Mouse (Mus musculus): ENCODE results near the gene BC107364. TPM values are rescaled to one million over a fixed set of nuclear protein-coding genes. Genes with fewer than 3 reads are reported as not detected.
"Not testable (repeated sequence)": the region's sequence is repeated elsewhere in the genome, so short reads cannot be mapped to it uniquely, and the experiment has no call there.

Gene BC107364
- polyA plus RNA-seq, 1 experiment, result 4.6 TPM

DNA sequence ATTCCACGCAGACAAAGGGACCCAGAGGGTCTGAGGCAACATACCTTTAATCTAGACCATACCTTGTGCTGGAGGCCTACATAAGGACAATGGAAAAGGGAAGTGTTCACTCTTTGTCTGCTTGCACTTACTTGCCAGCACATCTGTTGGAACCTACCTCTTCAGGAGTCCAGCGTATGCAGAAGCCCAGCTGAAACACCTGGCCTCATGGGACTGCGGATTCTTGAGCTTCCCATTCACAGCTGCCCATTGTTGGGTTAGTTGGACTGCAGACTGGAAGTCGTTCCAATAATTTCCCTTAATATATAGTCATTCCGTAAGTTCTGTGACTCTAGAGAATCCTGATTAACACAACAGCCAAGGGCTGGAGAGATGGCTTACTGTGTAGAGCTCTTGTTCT, 20.0 kb upstream of the BC107364 start:
- H3K9ac ChIP-seq (ENCODE audit: low read depth, poor library complexity, severe bottlenecking), result no peak overlapping the region
- H3K4me1 ChIP-seq (ENCODE audit: control insufficient read depth, insufficient read depth, low read length), result no peaks in the 10 kb centered on the region
- TF ChIP-seq EP300 (IDR thresholded peaks at IDR 0.05; ENCODE audit: insufficient read depth, low read depth, low read length) (no peak), POLR2A (IDR thresholded peaks at IDR 0.05; ENCODE audit: insufficient read depth, low read length) (no peak), CTCF (IDR thresholded peaks at IDR 0.05; ENCODE audit: low read depth, low read length) (no peak)
- no peaks in the 10 kb centered on the region for H3K9me3 ChIP-seq (replicated peaks; ENCODE audit: control insufficient read depth, insufficient read depth, low read length, poor library complexity, severe bottlenecking)
- H3K27me3 ChIP-seq (ENCODE audit: control insufficient read depth, insufficient read depth, low read length, poor library complexity, severe bottlenecking), result no peaks in the 10 kb centered on the region
- H3K4me3 ChIP-seq (ENCODE audit: low read depth, low read length), result no peak overlapping the region
- H3K36me3 ChIP-seq (ENCODE audit: control insufficient read depth, insufficient read depth, low read length, poor library complexity, severe bottlenecking), result no peaks in the 10 kb centered on the region
- no peak overlapping the region for H3K27ac ChIP-seq (ENCODE audit: insufficient read depth, low read length)

DNA sequence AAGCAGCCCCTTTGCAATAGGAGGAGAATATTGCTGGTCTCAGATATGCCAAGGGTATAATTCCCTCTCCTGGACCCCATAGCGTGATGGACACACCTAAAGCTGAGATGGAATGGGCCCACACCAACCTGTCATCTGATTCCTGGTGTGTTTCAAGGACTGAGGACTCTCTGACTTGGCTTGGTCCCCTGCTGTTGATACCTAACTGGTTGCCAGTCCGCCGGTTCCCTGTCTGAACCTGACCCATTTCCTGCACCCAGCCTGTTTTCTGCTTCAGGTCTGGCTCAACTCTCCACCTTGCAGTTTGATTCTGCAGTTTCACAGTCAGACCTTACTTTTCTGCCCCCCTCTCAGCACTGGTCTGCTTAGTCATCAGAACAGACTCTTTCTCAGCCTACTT, 17.5 kb upstream of the BC107364 start:
- Histone ChIP-seq H3K4me3 (ENCODE audit: low read depth, low read length) (no peak overlapping the region), H3K36me3 (ENCODE audit: control insufficient read depth, insufficient read depth, low read length, poor library complexity, severe bottlenecking) (no peaks in the 10 kb centered on the region), H3K9ac (ENCODE audit: low read depth, poor library complexity, severe bottlenecking) (no peak overlapping the region), H3K9me3 (replicated peaks; ENCODE audit: control insufficient read depth, insufficient read depth, low read length, poor library complexity, severe bottlenecking) (no peaks in the 10 kb centered on the region), H3K4me1 (ENCODE audit: control insufficient read depth, insufficient read depth, low read length) (no peaks in the 10 kb centered on the region), H3K27me3 (ENCODE audit: control insufficient read depth, insufficient read depth, low read length, poor library complexity, severe bottlenecking) (no peaks in the 10 kb centered on the region), H3K27ac (ENCODE audit: insufficient read depth, low read length) (no peak overlapping the region)
- no peak for TF ChIP-seq CTCF (IDR thresholded peaks at IDR 0.05; ENCODE audit: low read depth, low read length)
- no peak for TF ChIP-seq POLR2A (IDR thresholded peaks at IDR 0.05; ENCODE audit: insufficient read depth, low read length)
- TF ChIP-seq EP300 (IDR thresholded peaks at IDR 0.05; ENCODE audit: insufficient read depth, low read depth, low read length), result no peak

DNA sequence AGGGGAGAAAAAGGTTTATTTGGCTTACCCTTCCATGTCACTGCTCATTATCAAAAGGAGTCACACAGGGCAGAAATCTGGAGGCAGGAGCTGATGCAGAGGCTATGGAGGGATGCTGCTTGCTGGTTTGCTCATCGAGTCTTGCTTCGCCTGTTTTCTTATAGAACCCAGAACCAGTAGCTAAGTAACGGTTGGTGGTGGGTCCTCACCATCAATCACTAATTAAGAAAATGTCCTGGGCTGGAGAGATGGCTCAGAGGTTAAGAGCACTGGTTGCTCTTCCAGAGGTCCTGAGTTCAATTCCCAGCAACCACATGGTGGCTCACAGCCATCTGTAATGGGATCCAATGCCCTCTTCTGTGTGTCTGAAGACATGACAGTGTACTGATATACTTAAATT, 16.2 kb upstream of the BC107364 start:
- not testable (repeated sequence) for H3K4me3 ChIP-seq (ENCODE audit: low read depth, low read length); H3K27me3 ChIP-seq (ENCODE audit: control insufficient read depth, insufficient read depth, low read length, poor library complexity, severe bottlenecking); H3K9ac ChIP-seq (ENCODE audit: low read depth, poor library complexity, severe bottlenecking); H3K27ac ChIP-seq (ENCODE audit: insufficient read depth, low read length); H3K9me3 ChIP-seq (replicated peaks; ENCODE audit: control insufficient read depth, insufficient read depth, low read length, poor library complexity, severe bottlenecking); H3K4me1 ChIP-seq (ENCODE audit: control insufficient read depth, insufficient read depth, low read length); H3K36me3 ChIP-seq (ENCODE audit: control insufficient read depth, insufficient read depth, low read length, poor library complexity, severe bottlenecking)

DNA sequence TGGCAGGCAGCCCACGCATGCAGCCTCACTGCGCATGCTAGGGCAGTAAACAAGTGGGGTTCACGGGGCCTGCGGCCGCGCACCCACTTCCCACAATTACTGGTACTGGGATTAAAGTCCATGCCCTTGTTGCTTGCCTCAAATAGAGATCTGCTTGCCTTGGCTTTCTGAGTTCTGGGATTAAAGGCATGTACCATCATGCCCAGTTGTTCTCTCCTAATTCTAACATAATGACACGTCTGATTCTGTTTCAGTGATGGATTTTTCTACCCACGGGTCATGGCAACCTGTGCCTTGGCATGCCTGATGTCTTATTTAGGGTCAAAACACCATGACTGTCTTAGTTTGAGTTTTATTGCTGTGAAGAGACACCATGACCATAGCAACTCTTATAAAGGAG, 15.5 kb upstream of the BC107364 start:
- Histone ChIP-seq H3K27ac (ENCODE audit: insufficient read depth, low read length) (no peak overlapping the region), H3K4me3 (ENCODE audit: low read depth, low read length) (no peak overlapping the region), H3K9ac (ENCODE audit: low read depth, poor library complexity, severe bottlenecking) (no peak overlapping the region), H3K4me1 (ENCODE audit: control insufficient read depth, insufficient read depth, low read length) (no peaks in the 10 kb centered on the region), H3K27me3 (ENCODE audit: control insufficient read depth, insufficient read depth, low read length, poor library complexity, severe bottlenecking) (no peaks in the 10 kb centered on the region), H3K9me3 (replicated peaks; ENCODE audit: control insufficient read depth, insufficient read depth, low read length, poor library complexity, severe bottlenecking) (no peaks in the 10 kb centered on the region), H3K36me3 (ENCODE audit: control insufficient read depth, insufficient read depth, low read length, poor library complexity, severe bottlenecking) (no peaks in the 10 kb centered on the region)
- TF ChIP-seq EP300 (IDR thresholded peaks at IDR 0.05; ENCODE audit: insufficient read depth, low read depth, low read length), result no peak
- TF ChIP-seq CTCF (IDR thresholded peaks at IDR 0.05; ENCODE audit: low read depth, low read length), result no peak
- TF ChIP-seq POLR2A (IDR thresholded peaks at IDR 0.05; ENCODE audit: insufficient read depth, low read length), result no peak

DNA sequence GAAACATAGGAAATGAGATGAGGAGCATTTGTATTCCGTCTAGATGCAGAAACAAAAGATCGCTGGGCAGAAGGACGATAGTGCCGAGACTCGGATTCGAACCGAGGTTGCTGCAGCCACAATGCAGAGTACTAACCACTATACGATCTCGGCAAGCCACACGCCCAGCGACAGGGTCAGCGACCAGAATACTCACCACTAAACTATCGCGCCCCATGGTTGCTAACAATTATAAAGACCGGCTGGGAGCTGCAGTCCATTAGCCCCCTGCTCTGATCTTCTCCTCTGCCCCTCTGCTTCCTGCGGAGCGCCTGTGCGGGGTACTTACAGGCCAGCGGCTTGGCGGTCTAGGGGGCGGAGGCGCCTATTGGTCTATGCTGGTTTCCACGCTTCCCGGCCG, 11.8 kb upstream of the BC107364 start:
- H3K9ac ChIP-seq (ENCODE audit: low read depth, poor library complexity, severe bottlenecking), result peak overlapping the region; percentile 5; the same call in 1 of the 2 replicates
- no peaks in the 10 kb centered on the region for H3K27me3 ChIP-seq (ENCODE audit: control insufficient read depth, insufficient read depth, low read length, poor library complexity, severe bottlenecking)
- TF ChIP-seq EP300 (IDR thresholded peaks at IDR 0.05; ENCODE audit: insufficient read depth, low read depth, low read length) (0 out of 2 replicates have a peak, but pooled peaks have one; percentile 6), POLR2A (IDR thresholded peaks at IDR 0.05; ENCODE audit: insufficient read depth, low read length) (no peak)
- H3K27ac ChIP-seq (ENCODE audit: insufficient read depth, low read length), result no peak overlapping the region
- peak overlapping the region; percentile 57 for H3K4me3 ChIP-seq (ENCODE audit: low read depth, low read length)
- H3K4me1 ChIP-seq (ENCODE audit: control insufficient read depth, insufficient read depth, low read length), result no peaks in the 10 kb centered on the region
- no peaks in the 10 kb centered on the region for H3K9me3 ChIP-seq (replicated peaks; ENCODE audit: control insufficient read depth, insufficient read depth, low read length, poor library complexity, severe bottlenecking)
- H3K36me3 ChIP-seq (ENCODE audit: control insufficient read depth, insufficient read depth, low read length, poor library complexity, severe bottlenecking), result no peaks in the 10 kb centered on the region

DNA sequence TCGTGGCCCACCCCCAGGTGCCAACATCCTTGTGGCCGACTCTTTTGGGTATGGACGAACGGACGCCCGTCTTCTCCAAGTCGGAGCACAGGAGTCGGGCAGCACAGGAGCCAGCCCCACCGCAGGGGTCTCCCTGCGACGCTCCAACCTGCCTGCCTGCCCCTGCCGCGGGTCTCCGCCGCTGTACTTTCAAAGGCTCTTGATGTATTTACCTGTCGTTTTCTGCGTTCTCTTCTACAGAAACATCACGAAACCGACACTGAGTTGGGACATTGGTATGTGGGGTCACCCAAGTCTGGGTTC, 8.4 kb upstream of the BC107364 start:
- H3K9me3 ChIP-seq (replicated peaks; ENCODE audit: control insufficient read depth, insufficient read depth, low read length, poor library complexity, severe bottlenecking); H3K4me3 ChIP-seq (ENCODE audit: low read depth, low read length); H3K36me3 ChIP-seq (ENCODE audit: control insufficient read depth, insufficient read depth, low read length, poor library complexity, severe bottlenecking); H3K9ac ChIP-seq (ENCODE audit: low read depth, poor library complexity, severe bottlenecking); H3K4me1 ChIP-seq (ENCODE audit: control insufficient read depth, insufficient read depth, low read length); H3K27ac ChIP-seq (ENCODE audit: insufficient read depth, low read length); H3K27me3 ChIP-seq (ENCODE audit: control insufficient read depth, insufficient read depth, low read length, poor library complexity, severe bottlenecking): not testable (repeated sequence)

DNA sequence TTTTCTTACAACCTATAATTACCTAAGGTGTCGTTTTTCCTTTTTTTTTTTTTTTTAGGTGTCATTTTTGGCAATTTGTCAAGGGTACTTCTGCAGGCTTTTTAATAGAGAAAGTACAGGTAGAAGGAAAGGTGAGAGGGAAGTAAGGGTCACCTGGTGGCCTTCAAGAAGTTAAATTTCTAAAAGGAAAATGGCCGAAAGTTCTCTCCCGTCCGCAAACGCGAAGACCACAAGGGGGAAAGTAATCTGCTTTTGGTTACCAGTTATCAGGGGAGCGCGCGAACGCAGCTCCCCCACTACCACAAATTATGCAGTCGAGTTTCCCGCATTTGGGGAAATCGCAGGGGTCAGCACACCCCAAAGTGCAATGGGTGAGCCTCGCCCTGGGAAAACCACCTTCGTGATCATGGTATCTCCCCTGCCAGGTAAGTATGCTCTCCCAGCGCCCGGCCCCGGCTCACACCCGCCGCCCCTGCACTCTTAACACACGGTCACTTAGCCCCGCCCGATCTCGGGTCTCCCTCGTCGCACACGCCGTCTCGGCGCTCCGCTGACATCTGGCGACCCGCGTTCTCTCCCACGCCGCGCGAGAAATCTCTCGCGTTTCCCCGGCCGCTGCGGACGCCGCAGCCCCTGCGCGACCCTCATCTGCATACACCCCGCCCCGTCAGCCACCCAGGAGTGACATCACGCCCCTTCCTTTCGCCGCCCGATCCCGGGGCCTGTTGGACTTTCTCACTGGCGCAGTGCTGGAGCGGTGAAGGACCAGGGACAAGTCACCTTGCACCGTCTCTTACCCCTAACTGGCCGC, 7.9 kb upstream of the BC107364 start:
- H3K9me3 ChIP-seq (replicated peaks; ENCODE audit: control insufficient read depth, insufficient read depth, low read length, poor library complexity, severe bottlenecking); H3K27me3 ChIP-seq (ENCODE audit: control insufficient read depth, insufficient read depth, low read length, poor library complexity, severe bottlenecking); H3K4me1 ChIP-seq (ENCODE audit: control insufficient read depth, insufficient read depth, low read length); H3K9ac ChIP-seq (ENCODE audit: low read depth, poor library complexity, severe bottlenecking); H3K4me3 ChIP-seq (ENCODE audit: low read depth, low read length); H3K36me3 ChIP-seq (ENCODE audit: control insufficient read depth, insufficient read depth, low read length, poor library complexity, severe bottlenecking); H3K27ac ChIP-seq (ENCODE audit: insufficient read depth, low read length): not testable (repeated sequence)

DNA sequence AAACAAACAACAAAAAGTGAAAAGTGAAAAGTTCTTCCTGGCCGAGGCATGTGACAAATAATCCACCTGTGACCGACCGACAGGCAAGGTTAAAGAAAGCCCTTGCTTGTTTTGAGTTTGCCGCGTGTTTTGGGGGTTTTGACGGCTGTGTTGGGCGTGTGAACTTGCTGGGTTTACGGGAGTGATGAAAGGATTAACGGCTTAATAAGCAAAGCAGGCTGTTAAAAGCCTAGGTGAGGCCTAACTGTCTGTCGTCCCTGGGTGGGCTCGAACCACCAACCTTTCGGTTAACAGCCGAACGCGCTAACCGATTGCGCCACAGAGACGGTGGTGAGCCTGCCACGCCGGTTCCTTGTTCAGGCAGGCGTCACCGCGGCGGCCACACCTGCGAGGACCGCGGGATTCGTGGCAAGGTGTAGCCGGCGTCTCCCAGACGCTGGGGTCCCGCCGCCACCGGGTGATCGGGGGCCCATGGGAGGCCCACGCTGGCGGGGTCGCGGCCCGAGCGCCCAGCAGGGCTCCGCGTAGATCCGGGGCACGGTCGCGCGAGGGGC, 6.9 kb upstream of the BC107364 start:
- H3K9me3 ChIP-seq (replicated peaks; ENCODE audit: control insufficient read depth, insufficient read depth, low read length, poor library complexity, severe bottlenecking); H3K4me3 ChIP-seq (ENCODE audit: low read depth, low read length); H3K27ac ChIP-seq (ENCODE audit: insufficient read depth, low read length): not testable (repeated sequence)

DNA sequence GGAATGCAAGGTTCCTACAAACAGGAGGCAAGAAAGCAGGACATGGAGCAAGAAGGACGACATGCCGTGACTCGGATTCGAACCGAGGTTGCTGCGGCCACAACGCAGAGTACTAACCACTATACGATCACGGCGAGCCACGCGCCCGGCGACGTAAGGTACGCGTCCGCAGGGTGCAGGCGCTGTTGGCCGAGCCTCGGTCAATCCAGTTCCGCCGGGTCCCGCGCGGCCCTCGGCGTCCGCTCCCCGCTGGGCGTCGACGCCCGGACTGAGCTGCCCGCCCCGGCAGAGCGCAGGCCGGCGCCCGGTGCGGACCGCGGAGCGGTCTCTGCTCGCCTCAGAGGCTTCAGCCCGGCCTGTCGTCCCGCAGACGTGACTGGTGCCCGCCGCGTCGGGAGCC, 5.9 kb upstream of the BC107364 start:
- not testable (repeated sequence) for H3K27ac ChIP-seq (ENCODE audit: insufficient read depth, low read length); H3K4me1 ChIP-seq (ENCODE audit: control insufficient read depth, insufficient read depth, low read length); H3K4me3 ChIP-seq (ENCODE audit: low read depth, low read length); H3K9me3 ChIP-seq (replicated peaks; ENCODE audit: control insufficient read depth, insufficient read depth, low read length, poor library complexity, severe bottlenecking); H3K36me3 ChIP-seq (ENCODE audit: control insufficient read depth, insufficient read depth, low read length, poor library complexity, severe bottlenecking); H3K9ac ChIP-seq (ENCODE audit: low read depth, poor library complexity, severe bottlenecking); H3K27me3 ChIP-seq (ENCODE audit: control insufficient read depth, insufficient read depth, low read length, poor library complexity, severe bottlenecking)

More for the DNA sequence above, 6.9 kb upstream of the BC107364 start:
- not testable (repeated sequence) for H3K4me1 ChIP-seq (ENCODE audit: control insufficient read depth, insufficient read depth, low read length); H3K27me3 ChIP-seq (ENCODE audit: control insufficient read depth, insufficient read depth, low read length, poor library complexity, severe bottlenecking); H3K36me3 ChIP-seq (ENCODE audit: control insufficient read depth, insufficient read depth, low read length, poor library complexity, severe bottlenecking); H3K9ac ChIP-seq (ENCODE audit: low read depth, poor library complexity, severe bottlenecking)
